Mouse (Mus musculus): ENCODE measurements around the gene Zfp473. TPM values are rescaled to one million over a fixed set of nuclear protein-coding genes. Genes with fewer than 3 reads are reported as not detected.
A peak's percentile ranks its signal among the peaks of the same experiment; 100 is the strongest.

Zfp473 gene
- polyA plus RNA-seq, 1 experiment from 2014 or later, result 2.9 TPM

GRCm38 (mm10) chr7:44747115-44747514 is 3.7 kb downstream of the Zfp473 start:
- peak overlapping the region; percentile 80; the same call in 1 of the 2 replicates for H3K4me2 ChIP-seq (replicated peaks)
- H3K27ac ChIP-seq (replicated peaks), result no peak overlapping the region
- H3K27me3 ChIP-seq, result no peaks in the 10 kb centered on the region
- H3K4me3 ChIP-seq, result no peak overlapping the region
- no peak for ATAC-seq (ENCODE audit: low FRiP score, low read depth)
- WGBS, result 68% methylated on average over 4 of the region's 4 CpGs
- H3K36me3 ChIP-seq, result 0 out of 2 replicates have a peak, but pooled peaks cover 2% of the 10 kb centered on the region
- no peaks in the 10 kb centered on the region for H3K9me3 ChIP-seq
- no peak overlapping the region for H3K9ac ChIP-seq (replicated peaks)
- peaks cover 30% of the 10 kb centered on the region for H3K4me1 ChIP-seq

DNA sequence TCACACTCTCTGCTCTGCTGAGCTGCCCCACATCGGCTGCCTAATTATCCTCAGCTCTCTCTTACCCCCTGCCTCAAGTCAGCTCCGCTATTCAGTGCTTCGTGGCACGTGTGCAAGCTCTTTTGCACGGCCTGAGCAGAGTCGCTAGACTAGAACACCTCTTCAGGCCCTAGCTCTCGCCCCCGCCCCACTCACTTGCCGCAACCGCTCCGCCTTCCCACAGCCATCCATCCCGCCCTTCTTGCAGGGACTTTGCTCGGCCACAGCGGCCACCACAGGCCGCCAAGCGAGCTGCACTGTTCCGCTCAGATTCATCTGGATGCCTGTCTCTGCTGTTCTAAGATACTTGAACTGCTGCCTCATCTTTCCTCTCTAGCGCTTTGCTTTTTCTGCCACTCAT is 5.8 kb downstream of the Zfp473 start:
- Histone ChIP-seq H3K9ac (replicated peaks) (peak overlapping the region; percentile 54; the same call in 1 of the 2 replicates), H3K27me3 (no peaks in the 10 kb centered on the region), H3K27ac (replicated peaks) (peak overlapping the region; percentile 76), H3K4me3 (peak overlapping the region; percentile 46), H3K36me3 (no peaks in the 10 kb centered on the region), H3K4me1 (peaks cover 30% of the 10 kb centered on the region), H3K4me2 (replicated peaks) (peak overlapping the region; percentile 76), H3K9me3 (no peaks in the 10 kb centered on the region)
- ATAC-seq (ENCODE audit: low FRiP score, low read depth), result peak; percentile 67
- WGBS, result 1% methylated on average over 18 of the region's 18 CpGs

- Histone ChIP-seq H3K9me3 (no peaks in the 10 kb centered on the region), H3K27me3 (no peaks in the 10 kb centered on the region), H3K4me1 (peaks cover 26% of the 10 kb centered on the region), H3K9ac (replicated peaks) (peak overlapping the region; percentile 54; the same call in 1 of the 2 replicates), H3K4me2 (replicated peaks) (peak overlapping the region; percentile 76), H3K36me3 (no peaks in the 10 kb centered on the region), H3K4me3 (peak overlapping the region; percentile 46), H3K27ac (replicated peaks) (no peak overlapping the region)
- no peak for ATAC-seq (ENCODE audit: low FRiP score, low read depth)
- 24% methylated on average over 9 of the region's 9 CpGs for WGBS
These were observed 6.6 kb downstream of the Zfp473 start for GRCm38 (mm10) chr7:44744270-44744669.

DNA sequence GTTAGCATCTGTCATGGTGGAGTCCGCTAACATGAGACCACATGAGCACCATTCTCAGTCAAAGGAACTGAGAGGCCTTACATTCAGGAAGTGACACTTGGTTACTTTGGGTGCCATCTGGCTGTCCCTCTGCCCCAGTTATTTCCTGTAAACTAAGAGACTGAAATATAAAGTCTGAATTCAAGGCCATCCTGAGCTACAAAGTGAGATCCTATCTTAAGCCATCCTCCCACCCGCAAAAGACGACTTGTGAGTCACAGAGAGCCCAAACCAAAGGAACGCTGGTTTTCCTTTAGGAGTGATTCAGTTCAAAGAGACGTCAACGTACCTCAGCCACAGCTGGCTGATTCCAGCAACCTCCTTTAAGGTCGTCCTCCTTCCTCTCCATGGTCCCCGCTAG is 9.5 kb downstream of the Zfp473 start:
- Histone ChIP-seq H3K27ac (replicated peaks) (no peak overlapping the region), H3K9me3 (no peaks in the 10 kb centered on the region), H3K36me3 (no peaks in the 10 kb centered on the region), H3K4me2 (replicated peaks) (no peak overlapping the region), H3K9ac (replicated peaks) (no peak overlapping the region), H3K4me3 (no peak overlapping the region), H3K27me3 (no peaks in the 10 kb centered on the region), H3K4me1 (peaks cover 14% of the 10 kb centered on the region)
- 85% methylated on average over 8 of the region's 8 CpGs for WGBS
- no peak for ATAC-seq (ENCODE audit: low FRiP score, low read depth)

DNA sequence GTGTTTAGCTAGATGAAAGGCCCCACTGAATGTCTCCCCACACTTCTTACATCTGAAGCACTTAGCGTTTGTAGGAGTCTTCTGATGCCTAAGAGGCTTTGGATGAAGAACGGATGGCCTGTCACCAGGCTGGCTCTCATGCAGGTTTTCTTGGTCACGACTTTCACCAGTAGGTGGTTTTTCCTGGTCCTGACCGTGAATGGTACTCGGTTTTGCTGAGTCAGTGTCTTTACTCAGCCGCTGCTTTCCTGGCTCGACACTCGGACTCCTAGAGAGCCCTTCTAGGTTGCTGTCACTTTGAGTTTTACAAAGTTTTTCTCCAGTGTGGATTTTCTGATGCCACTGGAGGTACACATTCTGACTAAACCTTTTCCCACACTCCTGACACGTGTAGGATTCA is 17.1 kb downstream of the Zfp473 start:
- no peaks in the 10 kb centered on the region for H3K27me3 ChIP-seq
- H3K9ac ChIP-seq (replicated peaks), result no peak overlapping the region
- no peaks in the 10 kb centered on the region for H3K9me3 ChIP-seq
- no peak overlapping the region for H3K4me3 ChIP-seq
- peaks cover 17% of the 10 kb centered on the region for H3K36me3 ChIP-seq
- ATAC-seq (ENCODE audit: low FRiP score, low read depth), result no peak
- no peak overlapping the region for H3K4me2 ChIP-seq (replicated peaks)
- H3K27ac ChIP-seq (replicated peaks), result no peak overlapping the region
- WGBS, result 90% methylated on average over 9 of the region's 9 CpGs
- no peaks in the 10 kb centered on the region for H3K4me1 ChIP-seq

DNA sequence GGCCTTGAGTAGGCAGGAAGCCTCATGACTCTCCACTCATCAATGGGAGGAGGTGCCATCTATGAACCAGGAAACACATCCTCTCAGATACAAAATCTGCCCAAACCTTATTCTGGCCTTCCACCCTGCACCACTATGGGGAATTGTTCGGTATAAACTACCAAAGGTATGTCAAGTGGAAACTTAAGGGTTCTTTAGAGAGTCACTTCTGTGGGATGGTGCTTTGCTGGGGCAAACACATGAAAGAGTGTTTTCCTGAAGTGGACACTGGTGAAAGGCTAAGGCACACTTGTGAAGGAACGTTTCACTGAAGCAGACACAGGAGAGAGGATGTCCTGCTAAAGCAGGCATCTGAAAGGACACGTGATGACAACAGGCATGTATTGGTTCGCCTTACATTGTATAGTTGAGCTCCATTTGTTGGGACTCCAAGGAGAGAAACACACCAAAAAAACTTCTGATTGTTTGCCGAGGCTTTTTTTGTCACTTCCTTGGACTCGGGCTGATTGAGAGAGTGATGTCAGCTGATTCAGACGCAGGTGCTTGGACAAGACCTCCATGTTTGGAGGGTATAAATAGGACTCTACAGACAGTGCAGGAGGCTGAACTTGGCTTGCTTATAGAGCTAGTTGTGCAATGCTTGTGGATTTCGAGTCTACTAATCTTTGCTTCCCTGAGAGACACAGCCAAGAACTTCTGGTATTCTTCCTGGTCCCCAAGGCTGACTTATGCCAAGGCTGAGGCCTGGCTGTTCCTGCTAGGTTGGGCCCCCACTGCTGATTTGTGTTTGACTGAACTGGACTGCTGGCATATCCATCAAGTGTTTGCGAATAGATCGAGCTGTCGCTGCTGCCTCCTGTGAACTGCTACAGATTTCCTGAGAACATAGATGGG is 22.5 kb downstream of the Zfp473 start:
- H3K4me3 ChIP-seq, result no peak overlapping the region
- no peaks in the 10 kb centered on the region for H3K27me3 ChIP-seq
- H3K36me3 ChIP-seq, result peaks cover 10% of the 10 kb centered on the region
- no peaks in the 10 kb centered on the region for H3K9me3 ChIP-seq
- no peak for ATAC-seq (ENCODE audit: low FRiP score, low read depth)
- no peak overlapping the region for H3K4me2 ChIP-seq (replicated peaks)
- no peak overlapping the region for H3K27ac ChIP-seq (replicated peaks)
- 84% methylated on average over 11 of the region's 11 CpGs for WGBS
- H3K9ac ChIP-seq (replicated peaks), result no peak overlapping the region
- no peaks in the 10 kb centered on the region for H3K4me1 ChIP-seq

- Histone ChIP-seq H3K27me3 (no peaks in the 10 kb centered on the region), H3K36me3 (no peaks in the 10 kb centered on the region), H3K27ac (replicated peaks) (no peak overlapping the region), H3K9me3 (no peaks in the 10 kb centered on the region), H3K4me3 (no peak overlapping the region), H3K9ac (replicated peaks) (no peak overlapping the region), H3K4me2 (replicated peaks) (no peak overlapping the region), H3K4me1 (no peaks in the 10 kb centered on the region)
- no peak for ATAC-seq (ENCODE audit: low FRiP score, low read depth)
- 66% methylated on average over 5 of the region's 5 CpGs for WGBS
These were observed 23.7 kb downstream of the Zfp473 start for GRCm38 (mm10) chr7:44727151-44727550.

GRCm38 (mm10) chr7:44726343-44726742 is 24.5 kb downstream of the Zfp473 start:
- no peak overlapping the region for H3K4me3 ChIP-seq
- no peaks in the 10 kb centered on the region for H3K27me3 ChIP-seq
- H3K4me2 ChIP-seq (replicated peaks), result no peak overlapping the region
- H3K9ac ChIP-seq (replicated peaks), result no peak overlapping the region
- H3K9me3 ChIP-seq, result no peaks in the 10 kb centered on the region
- 71% methylated on average over 6 of the region's 6 CpGs for WGBS
- H3K27ac ChIP-seq (replicated peaks), result no peak overlapping the region
- H3K4me1 ChIP-seq, result no peaks in the 10 kb centered on the region
- no peak for ATAC-seq (ENCODE audit: low FRiP score, low read depth)
- H3K36me3 ChIP-seq, result no peaks in the 10 kb centered on the region

DNA sequence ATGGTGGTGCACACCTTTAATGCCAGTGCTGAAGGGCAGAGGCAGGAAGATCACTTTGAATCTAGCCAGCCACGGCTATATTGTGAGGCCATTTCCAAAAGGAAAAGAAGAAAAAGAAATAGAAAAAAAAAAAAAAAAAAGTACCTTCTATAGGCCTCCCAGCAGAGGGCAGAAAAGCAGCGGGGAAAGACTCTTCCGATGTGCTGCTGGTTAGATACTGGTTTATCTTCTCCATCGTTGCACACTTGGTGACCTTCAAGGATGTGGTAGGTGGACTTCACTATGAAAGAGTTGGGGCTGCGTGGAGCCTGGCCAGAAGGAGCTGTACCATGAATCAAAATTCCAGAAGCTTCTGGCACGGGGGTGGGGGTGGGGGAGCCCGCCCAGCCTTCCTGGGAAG is 26.5 kb downstream of the Zfp473 start:
- no peak overlapping the region for H3K4me2 ChIP-seq (replicated peaks)
- H3K36me3 ChIP-seq, result no peaks in the 10 kb centered on the region
- H3K9ac ChIP-seq (replicated peaks), result no peak overlapping the region
- no peak for ATAC-seq (ENCODE audit: low FRiP score, low read depth)
- WGBS, result 26% methylated on average over 7 of the region's 7 CpGs
- H3K9me3 ChIP-seq, result no peaks in the 10 kb centered on the region
- no peak overlapping the region for H3K4me3 ChIP-seq
- no peaks in the 10 kb centered on the region for H3K27me3 ChIP-seq
- H3K27ac ChIP-seq (replicated peaks), result no peak overlapping the region
- H3K4me1 ChIP-seq, result no peaks in the 10 kb centered on the region

GRCm38 (mm10) chr7:44722058-44722457 is 28.8 kb downstream of the Zfp473 start:
- Histone ChIP-seq H3K4me2 (replicated peaks) (no peak overlapping the region), H3K4me1 (no peaks in the 10 kb centered on the region), H3K27ac (replicated peaks) (no peak overlapping the region), H3K9ac (replicated peaks) (no peak overlapping the region), H3K36me3 (no peaks in the 10 kb centered on the region), H3K9me3 (no peaks in the 10 kb centered on the region), H3K27me3 (no peaks in the 10 kb centered on the region), H3K4me3 (no peak overlapping the region)
- ATAC-seq (ENCODE audit: low FRiP score, low read depth), result no peak
- 88% methylated on average over 5 of the region's 5 CpGs for WGBS

GRCm38 (mm10) chr7:44709881-44710280 is 41.0 kb downstream of the Zfp473 start:
- H3K4me1 ChIP-seq, result no peaks in the 10 kb centered on the region
- H3K36me3 ChIP-seq, result no peaks in the 10 kb centered on the region
- no peak overlapping the region for H3K9ac ChIP-seq (replicated peaks)
- peaks cover 5% of the 10 kb centered on the region; the same call in 1 of the 2 replicates for H3K9me3 ChIP-seq
- no peaks in the 10 kb centered on the region for H3K27me3 ChIP-seq
- ATAC-seq (ENCODE audit: low FRiP score, low read depth), result no peak
- H3K27ac ChIP-seq (replicated peaks), result no peak overlapping the region
- no peak overlapping the region for H3K4me2 ChIP-seq (replicated peaks)
- 82% methylated on average over 5 of the region's 5 CpGs for WGBS
- no peak overlapping the region for H3K4me3 ChIP-seq

DNA sequence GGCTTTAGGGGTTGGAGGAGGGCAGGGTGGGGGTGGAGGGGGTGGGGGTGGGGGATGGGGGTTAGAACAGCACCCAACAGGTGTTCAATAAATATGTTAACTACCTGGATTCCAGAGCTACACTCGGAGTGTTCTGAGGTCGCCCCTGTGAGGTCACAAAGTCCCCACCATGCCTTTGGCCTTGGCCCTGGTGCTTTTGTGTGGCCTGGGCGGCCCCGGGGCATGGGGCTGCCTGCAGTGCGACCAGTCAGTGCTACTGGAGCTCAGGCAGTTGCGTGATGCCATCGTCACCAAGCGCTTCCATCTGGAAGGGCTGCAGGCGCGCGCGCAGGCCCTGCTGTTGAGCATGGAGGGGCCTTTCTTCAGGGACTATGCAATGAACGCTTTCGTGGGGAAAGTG is 42.3 kb downstream of the Zfp473 start, which contains the start of gene Izumo2:
TSS of gene Izumo2 (plus strand) at position 169 of the 400 bp plus-strand sequence.
- Histone ChIP-seq H3K4me2 (replicated peaks) (no peak within 1 kb of the TSS), H3K9me3 (peaks cover 6% of the 10 kb centered on the region; the same call in 1 of the 2 replicates), H3K9ac (replicated peaks) (no peak within 1 kb of the TSS), H3K36me3 (no peaks in the 10 kb centered on the region), H3K27me3 (no peaks in the 10 kb centered on the region), H3K27ac (replicated peaks) (no peak within 1 kb of the TSS), H3K4me3 (no peak within 1 kb of the TSS), H3K4me1 (no peaks in the 10 kb centered on the region)
- no peak for ATAC-seq (ENCODE audit: low FRiP score, low read depth)
- 77% methylated on average over 14 of the region's 14 CpGs for WGBS

All from midbrain, embryonic 12.5 days (tissue).